In genomic region chr13:91156308-91156707, GRCm38 (mm10) we compare ENCODE assay signal across 22 mouse cellular contexts.
"Had no signal": no experiment of that assay in that cellular context is flagged by ENCODE, and none has a peak within 500 bp of the region (broad histone marks: within the 10 kb centered on the region; RNA-seq: fewer than 3 reads in every experiment).

No protein-coding gene starts in this region.

- H3K4me3 ChIP-seq: gastrocnemius, adult 2 months; heart, embryonic 10.5 days; heart, embryonic 12.5 days; hindbrain, embryonic 10.5 days; hindbrain, embryonic 12.5 days; intestine, embryonic 15.5 days; layer of hippocampus, adult 2 months; left cerebral cortex, adult 2 months; limb, embryonic 10.5 days; limb, embryonic 12.5 days; liver, embryonic 12.5 days had no signal

- H3K27ac ChIP-seq: gastrocnemius, adult 2 months; heart, embryonic 10.5 days; hindbrain, embryonic 10.5 days; hindbrain, embryonic 12.5 days; hindbrain, embryonic 14.5 days; intestine, embryonic 15.5 days; layer of hippocampus, adult 2 months; left cerebral cortex, adult 2 months; limb, embryonic 10.5 days; limb, embryonic 12.5 days; liver, embryonic 12.5 days; liver, embryonic 14.5 days had no signal

- H3K4me2 ChIP-seq: heart, embryonic 12.5 days; hindbrain, embryonic 12.5 days; hindbrain, embryonic 14.5 days; intestine, embryonic 15.5 days; limb, embryonic 12.5 days; liver, embryonic 12.5 days had no signal

- DNase-seq: gastrocnemius, adult 2 months; gastrocnemius, postnatal 10 days; gastrocnemius, postnatal 25 days; heart, postnatal 10 days; heart, postnatal 4 days; kidney, adult 18-20 months; kidney, postnatal 10 days; kidney, postnatal 36 days; lung, adult 18-20 months had no signal

- H3K4me1 ChIP-seq: heart, embryonic 10.5 days; heart, embryonic 12.5 days; hindbrain, embryonic 10.5 days; hindbrain, embryonic 12.5 days; intestine, embryonic 15.5 days; limb, embryonic 12.5 days; liver, embryonic 12.5 days had no signal

- H3K27me3 ChIP-seq: heart, embryonic 12.5 days; hindbrain, embryonic 12.5 days; intestine, embryonic 15.5 days; limb, embryonic 12.5 days; liver, embryonic 12.5 days had no signal

- H3K9me3 ChIP-seq: heart, embryonic 10.5 days; heart, embryonic 12.5 days; hindbrain, embryonic 10.5 days; hindbrain, embryonic 12.5 days; intestine, embryonic 15.5 days; limb, embryonic 10.5 days; limb, embryonic 12.5 days; liver, embryonic 12.5 days had no signal

- ATAC-seq: inflammation-experienced regulatory T-cells, adult 6 months; liver, embryonic 12.5 days had no signal

- H3K36me3 ChIP-seq: heart, embryonic 10.5 days; heart, embryonic 12.5 days; hindbrain, embryonic 10.5 days; hindbrain, embryonic 12.5 days; intestine, embryonic 15.5 days; limb, embryonic 10.5 days; limb, embryonic 12.5 days; liver, embryonic 12.5 days had no signal

- H3K9ac ChIP-seq: heart, embryonic 12.5 days; hindbrain, embryonic 12.5 days; hindbrain, embryonic 14.5 days; intestine, embryonic 15.5 days; limb, embryonic 12.5 days; liver, embryonic 12.5 days; liver, embryonic 14.5 days had no signal
